ENCODE assay signal across 8 mouse cellular contexts in genomic region chr2:30132801-30133612, GRCm38 (mm10). TPM values are rescaled to one million over a fixed set of nuclear protein-coding genes. Genes with fewer than 3 reads are reported as not detected.
A peak's percentile ranks its signal among the peaks of the same experiment; 100 is the strongest.
DNase-seq lines count a peak whose midpoint lies in the region; ATAC-seq and TF ChIP-seq lines count a peak whose summit lies in the region.

No protein-coding gene starts in this region.

- H3K36me3 ChIP-seq in heart, embryonic 12.5 days, result peaks cover 28% of the 10 kb centered on the region
- H3K36me3 ChIP-seq in kidney, postnatal 0 days (ENCODE audit: insufficient read depth, low read length), result peaks cover 12% of the 10 kb centered on the region
- H3K36me3 ChIP-seq in macrophage (ENCODE audit: inconsistent target), result peaks cover 16% of the 10 kb centered on the region

- peak overlapping the region; percentile 4; the same call in 1 of the 2 replicates for H3K27ac ChIP-seq in cerebellum, adult 2 months (ENCODE audit: insufficient read depth, low read length)
- peak overlapping the region; percentile 83 for H3K27ac ChIP-seq in heart, embryonic 12.5 days (ENCODE audit: poor library complexity, severe bottlenecking)
- peak overlapping the region; percentile 90 for H3K27ac ChIP-seq in kidney, postnatal 0 days
- peak overlapping the region; percentile 93 for H3K27ac ChIP-seq in macrophage

- DNase-seq in cerebellum, adult 2 months, result no peak
- peak; percentile 69 for DNase-seq in kidney, postnatal 0 days (ENCODE audit: low spot score)
- DNase-seq in right cerebral cortex, postnatal 14 days, result no peak
- DNase-seq in left cerebral cortex, adult 11 months (ENCODE audit: low spot score), result no peak

- H3K4me3 ChIP-seq in cerebellum, adult 2 months (replicated peaks; ENCODE audit: insufficient read depth, low read depth, low read length), result peak overlapping the region; percentile 65
- H3K4me3 ChIP-seq in heart, embryonic 12.5 days, result peak overlapping the region; percentile 92
- H3K4me3 ChIP-seq in kidney, postnatal 0 days (replicated peaks; ENCODE audit: low read depth, low read length), result peak overlapping the region; percentile 92
- H3K4me3 ChIP-seq in macrophage (ENCODE audit: inconsistent target), result peak overlapping the region; percentile 43

- no peaks in the 10 kb centered on the region for H3K27me3 ChIP-seq in cerebellum, adult 2 months (ENCODE audit: control insufficient read depth, insufficient read depth, low read length)
- 0 out of 2 replicates have a peak, but pooled peaks cover 2% of the 10 kb centered on the region for H3K27me3 ChIP-seq in heart, embryonic 12.5 days (replicated peaks)
- H3K27me3 ChIP-seq in kidney, postnatal 0 days (ENCODE audit: insufficient read depth, low read length), result no peaks in the 10 kb centered on the region

- peaks cover 3% of the 10 kb centered on the region; the same call in 1 of the 2 replicates for H3K4me1 ChIP-seq in cerebellum, adult 2 months (ENCODE audit: control insufficient read depth, insufficient read depth, low read length)
- H3K4me1 ChIP-seq in heart, embryonic 12.5 days (replicated peaks), result peaks cover 22% of the 10 kb centered on the region
- H3K4me1 ChIP-seq in kidney, postnatal 0 days (replicated peaks; ENCODE audit: insufficient read depth, low read length), result 0 out of 2 replicates have a peak, but pooled peaks cover 12% of the 10 kb centered on the region

- peak overlapping the region; percentile 91 for H3K9ac ChIP-seq in heart, embryonic 12.5 days
- peak overlapping the region; percentile 80 for H3K9ac ChIP-seq in kidney, postnatal 0 days (ENCODE audit: low read depth, low read length)

- no peak for TF ChIP-seq POLR2A in cerebellum, adult 2 months (IDR thresholded peaks at IDR 0.05; ENCODE audit: borderline replicate concordance, insufficient read depth, low read length)

- no peak for TF ChIP-seq CTCF in cerebellum, adult 2 months (IDR thresholded peaks at IDR 0.05; ENCODE audit: borderline replicate concordance, insufficient read depth, low read depth, low read length)
- no peak for TF ChIP-seq CTCF in kidney, postnatal 0 days (IDR thresholded peaks at IDR 0.05; ENCODE audit: low read depth)

- peaks cover 42% of the 10 kb centered on the region for H3K79me2 ChIP-seq in macrophage (ENCODE audit: inconsistent target)

- no peak for ATAC-seq in cerebellum, adult (ENCODE audit: insufficient number of reproducible peaks, low FRiP score, low TSS enrichment)
- ATAC-seq in common myeloid progenitor, adult 5-6 weeks (replicated peaks; ENCODE audit: low read depth, poor library complexity, severe bottlenecking), result peak; percentile 14; the same call in 1 of the 2 replicates
- ATAC-seq in heart, embryonic 12.5 days (ENCODE audit: insufficient number of reproducible peaks, low FRiP score), result no peak; the same call in 1 of the 2 replicates
- peak; percentile 55 for ATAC-seq in kidney, postnatal 0 days (replicated peaks; ENCODE audit: low FRiP score, low read depth)

- no peaks in the 10 kb centered on the region for H3K9me3 ChIP-seq in heart, embryonic 12.5 days (replicated peaks)
- H3K9me3 ChIP-seq in kidney, postnatal 0 days (replicated peaks; ENCODE audit: low read length), result no peaks in the 10 kb centered on the region

- 10% methylated on average over 16 of the region's 16 CpGs for WGBS in cerebellum, adult 2 months
- WGBS in heart, embryonic 12.5 days, result 21% methylated on average over 16 of the region's 16 CpGs
- 11% methylated on average over 16 of the region's 16 CpGs for WGBS in kidney, postnatal 0 days
- WGBS in macrophage (ENCODE audit: missing documents), result 35% methylated on average over 16 of the region's 16 CpGs

- H3K4me2 ChIP-seq in heart, embryonic 12.5 days, result peak overlapping the region; percentile 96
- H3K4me2 ChIP-seq in kidney, postnatal 0 days (ENCODE audit: low read length), result peak overlapping the region; percentile 90

RNA-seq across cellular contexts. Expression of gene Tbc1d13, which starts 0.5 kb away (rescaled TPM):
- 57.7 and 58.2 TPM in 2 replicates for polyA plus RNA-seq in cerebellum, adult 2 months (2012; rRNA removed)
- total RNA-seq in common myeloid progenitor, adult 5-6 weeks (2017), result 30.2 and 49.2 TPM in 2 replicates
- 5.4 and 5.8 TPM in 2 replicates for polyA plus RNA-seq in heart, embryonic 12.5 days (2016; fragmentation: Nextera tagmentation; extraction: Ambion mirVana)
- 6.4 and 6.6 TPM in 2 replicates for polyA plus RNA-seq in kidney, postnatal 0 days (2015; fragmentation: Nextera tagmentation; extraction: Ambion mirVana)
- total RNA-seq in macrophage (2018; cell fraction: chromatin; rRNA removed), result 100 to 1,000 TPM in 21 of 26 experiments, 10 to 100 TPM in 5; 54.1 to 618 (median 298) TPM
- 100 to 1,000 TPM in 22 of 26 experiments, 10 to 100 TPM in 4; 77.7 to 267 (median 143) TPM for total RNA-seq in macrophage (2018; cell fraction: cytosol; rRNA removed)
- total RNA-seq in macrophage (2018; cell fraction: nucleus; rRNA removed), result 100 to 1,000 TPM in 21 of 26 experiments, 10 to 100 TPM in 5; 46.8 to 407 (median 237) TPM
- polyA plus RNA-seq in macrophage (2018), result 79.6 to 115 TPM (median 108 TPM) in 3 replicates

RNA-seq across cellular contexts. Expression of gene Zer1, which starts 8.6 kb away (rescaled TPM):
- 137 and 154 TPM in 2 replicates for polyA plus RNA-seq in cerebellum, adult 2 months (2012; rRNA removed)
- 11.8 and 17.4 TPM in 2 replicates for total RNA-seq in common myeloid progenitor, adult 5-6 weeks (2017)
- 5.7 and 6.1 TPM in 2 replicates for polyA plus RNA-seq in heart, embryonic 12.5 days (2016; fragmentation: Nextera tagmentation; extraction: Ambion mirVana)
- polyA plus RNA-seq in kidney, postnatal 0 days (2015; fragmentation: Nextera tagmentation; extraction: Ambion mirVana), result 4.4 and 4.9 TPM in 2 replicates
- 10 to 100 TPM in 20 of 26 experiments, 1 to 10 TPM in 6; 1.7 to 60.0 (median 27.9) TPM for total RNA-seq in macrophage (2018; cell fraction: chromatin; rRNA removed)
- total RNA-seq in macrophage (2018; cell fraction: cytosol; rRNA removed), result 10 to 100 TPM in 6 of 26 experiments, 1 to 10 TPM in 20; 4.5 to 15.2 (median 7.5) TPM
- 10 to 100 TPM in 16 of 26 experiments, 1 to 10 TPM in 10; 3.2 to 46.3 (median 15.2) TPM for total RNA-seq in macrophage (2018; cell fraction: nucleus; rRNA removed)
- polyA plus RNA-seq in macrophage (2018), result 5.5 to 11.1 TPM (median 6.9 TPM) in 3 replicates

RNA-seq across cellular contexts. Expression of gene Endog, which starts 38.3 kb away (rescaled TPM):
- polyA plus RNA-seq in cerebellum, adult 2 months (2012; rRNA removed), result 52.9 and 54.1 TPM in 2 replicates
- 5.8 and 5.9 TPM in 2 replicates for total RNA-seq in common myeloid progenitor, adult 5-6 weeks (2017)
- polyA plus RNA-seq in heart, embryonic 12.5 days (2016; fragmentation: Nextera tagmentation; extraction: Ambion mirVana), result 37.0 and 39.7 TPM in 2 replicates
- 53.5 and 58.2 TPM in 2 replicates for polyA plus RNA-seq in kidney, postnatal 0 days (2015; fragmentation: Nextera tagmentation; extraction: Ambion mirVana)
- total RNA-seq in macrophage (2018; cell fraction: chromatin; rRNA removed), result 1 to 10 TPM in 12 of 26 experiments, under 1 TPM in 4, not detected in 10; 0.71 to 4.0 (median 1.4) TPM
- total RNA-seq in macrophage (2018; cell fraction: cytosol; rRNA removed), result 1 to 10 TPM; 3.0 to 7.5 (median 5.0) TPM
- 1 to 10 TPM in 17 of 26 experiments, under 1 TPM in 7, not detected in 2; 0.60 to 5.1 (median 1.8) TPM for total RNA-seq in macrophage (2018; cell fraction: nucleus; rRNA removed)
- 1.2 to 5.8 TPM (median 3.8 TPM) in 3 replicates for polyA plus RNA-seq in macrophage (2018)

RNA-seq across cellular contexts. Expression of gene Zdhhc12, which starts 39.6 kb away (rescaled TPM):
- polyA plus RNA-seq in cerebellum, adult 2 months (2012; rRNA removed), result 14.4 and 15.5 TPM in 2 replicates
- 8.0 and 11.4 TPM in 2 replicates for total RNA-seq in common myeloid progenitor, adult 5-6 weeks (2017)
- polyA plus RNA-seq in heart, embryonic 12.5 days (2016; fragmentation: Nextera tagmentation; extraction: Ambion mirVana), result 49.8 and 50.4 TPM in 2 replicates
- 31.8 and 37.0 TPM in 2 replicates for polyA plus RNA-seq in kidney, postnatal 0 days (2015; fragmentation: Nextera tagmentation; extraction: Ambion mirVana)
- 10 to 100 TPM in 12 of 26 experiments, 1 to 10 TPM in 14; 1.8 to 20.8 (median 9.3) TPM for total RNA-seq in macrophage (2018; cell fraction: chromatin; rRNA removed)
- total RNA-seq in macrophage (2018; cell fraction: cytosol; rRNA removed), result 10 to 100 TPM; 10.0 to 28.7 (median 21.6) TPM
- 10 to 100 TPM in 21 of 26 experiments, 1 to 10 TPM in 5; 6.8 to 33.9 (median 16.4) TPM for total RNA-seq in macrophage (2018; cell fraction: nucleus; rRNA removed)
- polyA plus RNA-seq in macrophage (2018), result 10.5 to 24.6 TPM (median 20.1 TPM) in 3 replicates

RNA-seq across cellular contexts. Expression of gene Spout1, which starts 45.3 kb away (rescaled TPM):
- 50.5 and 52.7 TPM in 2 replicates for polyA plus RNA-seq in cerebellum, adult 2 months (2012; rRNA removed)
- total RNA-seq in common myeloid progenitor, adult 5-6 weeks (2017), result 29.8 and 38.4 TPM in 2 replicates
- 34.8 and 35.5 TPM in 2 replicates for polyA plus RNA-seq in heart, embryonic 12.5 days (2016; fragmentation: Nextera tagmentation; extraction: Ambion mirVana)
- polyA plus RNA-seq in kidney, postnatal 0 days (2015; fragmentation: Nextera tagmentation; extraction: Ambion mirVana), result 41.8 and 44.7 TPM in 2 replicates
- total RNA-seq in macrophage (2018; cell fraction: chromatin; rRNA removed), result 10 to 100 TPM in 19 of 26 experiments, 1 to 10 TPM in 7; 4.9 to 43.0 (median 22.3) TPM
- 10 to 100 TPM; 11.3 to 31.1 (median 20.5) TPM for total RNA-seq in macrophage (2018; cell fraction: cytosol; rRNA removed)
- 10 to 100 TPM in 16 of 26 experiments, 1 to 10 TPM in 10; 4.4 to 32.8 (median 13.7) TPM for total RNA-seq in macrophage (2018; cell fraction: nucleus; rRNA removed)
- polyA plus RNA-seq in macrophage (2018), result 15.1 to 33.4 TPM (median 17.6 TPM) in 3 replicates

Comparison
In these comparisons a context has a peak if more than half of its experiments do, and no peak if none do; other contexts are left out.
1. H3K27ac ChIP-seq: peak in every context shown above with its lines; median percentile 93 in macrophage; 90 in kidney, postnatal 0 days; 83 in heart, embryonic 12.5 days; 4 in cerebellum, adult 2 months.
2. ATAC-seq: peak in common myeloid progenitor, adult 5-6 weeks (single experiment) and kidney, postnatal 0 days (single experiment); none in cerebellum, adult (single experiment) and heart, embryonic 12.5 days (single experiment).
3. RNA of gene Zer1, which starts 8.6 kb away (polyA plus RNA-seq): 137 to 154 TPM in cerebellum, adult 2 months; 5.5 to 11.1 TPM in macrophage, 5.7 to 6.1 TPM in heart, embryonic 12.5 days and 4.4 to 4.9 TPM in kidney, postnatal 0 days; every median in the first group is over 10 times any median in the second.
4. Peak in every context shown above with its lines, with median percentiles within 50 percentile points of each other: H3K4me3 ChIP-seq.